Mouse (Mus musculus): ENCODE data around the gene Hist2h2aa1.
"Not testable (repeated sequence)": the region's sequence is repeated elsewhere in the genome, so short reads cannot be mapped to it uniquely, and the experiment has no call there.

DNA sequence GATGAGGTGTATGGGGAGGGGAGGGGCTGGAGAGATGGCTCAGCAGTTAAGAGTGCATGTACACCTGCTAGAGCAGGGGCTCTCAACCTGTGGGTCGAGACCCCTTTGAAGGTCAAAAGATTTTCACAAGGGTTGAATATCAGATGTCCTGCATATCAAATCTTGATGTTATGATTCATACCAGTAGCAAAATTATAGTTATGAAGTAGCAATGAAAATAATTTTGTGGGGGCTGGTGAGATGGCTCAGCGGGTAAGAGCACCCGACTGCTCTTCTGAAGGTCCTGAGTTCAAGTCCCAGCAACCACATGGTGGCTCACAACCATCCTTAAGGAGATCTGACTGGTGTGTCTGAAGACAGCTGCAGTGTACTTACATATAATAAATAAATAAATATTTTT is 45.4 kb downstream of the Hist2h2aa1 start:
- not testable (repeated sequence) for TF ChIP-seq POLR2A (IDR thresholded peaks at IDR 0.05; ENCODE audit: borderline replicate concordance, insufficient read depth, low read length); CTCF (IDR thresholded peaks at IDR 0.05; ENCODE audit: borderline replicate concordance, insufficient read depth, low read depth, low read length)

Data from cerebellum, adult 2 months (tissue).